Mouse (Mus musculus): ENCODE measurements around the gene Smarca1.

Smarca1 gene

GRCm38 (mm10) chrX:47892431-47893024 is at the start of gene Smarca1:
Smarca1 (minus strand) TSS chrX:47892974.
- ATAC-seq (ENCODE audit: insufficient number of reproducible peaks, low FRiP score, low TSS enrichment) = no peak

GRCm38 (mm10) chrX:47937740-47938139 is 45.0 kb upstream of the Smarca1 start:
- ATAC-seq (ENCODE audit: insufficient number of reproducible peaks, low FRiP score, low TSS enrichment) = no peak

- ATAC-seq (ENCODE audit: insufficient number of reproducible peaks, low FRiP score, low TSS enrichment) = no peak
Observed at GRCm38 (mm10) chrX:47936885-47937284, 44.1 kb upstream of the Smarca1 start.

GRCm38 (mm10) chrX:47934352-47934751 is 41.6 kb upstream of the Smarca1 start:
- no peak for ATAC-seq (ENCODE audit: insufficient number of reproducible peaks, low FRiP score, low TSS enrichment)

DNA sequence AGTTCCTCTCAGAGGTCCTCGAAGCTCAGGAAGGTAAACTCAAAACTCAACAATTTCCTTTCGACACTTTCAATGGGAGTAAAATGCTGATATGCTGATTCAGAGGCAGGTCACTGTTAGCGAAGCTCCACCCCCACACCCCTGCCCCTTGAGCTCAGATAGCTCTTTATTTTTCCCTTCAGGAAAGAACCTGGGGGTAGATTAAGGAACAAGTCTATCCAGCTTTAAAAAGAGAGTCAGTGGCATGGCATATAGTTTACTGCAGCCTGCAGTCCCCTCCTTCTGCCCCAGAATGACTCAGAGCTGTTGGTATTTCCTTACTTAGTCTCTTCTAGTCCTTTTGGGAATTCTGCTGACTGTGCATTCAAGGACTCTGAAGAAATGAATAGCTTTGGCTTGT is 37.7 kb upstream of the Smarca1 start:
- ATAC-seq (ENCODE audit: insufficient number of reproducible peaks, low FRiP score, low TSS enrichment) = no peak

- ATAC-seq (ENCODE audit: insufficient number of reproducible peaks, low FRiP score, low TSS enrichment) = no peak
Observed at GRCm38 (mm10) chrX:47927981-47928380, 35.2 kb upstream of the Smarca1 start.

GRCm38 (mm10) chrX:47920541-47920940 is 27.8 kb upstream of the Smarca1 start:
- no peak for ATAC-seq (ENCODE audit: insufficient number of reproducible peaks, low FRiP score, low TSS enrichment)

GRCm38 (mm10) chrX:47916831-47917230 is 24.1 kb upstream of the Smarca1 start:
- ATAC-seq (ENCODE audit: insufficient number of reproducible peaks, low FRiP score, low TSS enrichment) = no peak

DNA sequence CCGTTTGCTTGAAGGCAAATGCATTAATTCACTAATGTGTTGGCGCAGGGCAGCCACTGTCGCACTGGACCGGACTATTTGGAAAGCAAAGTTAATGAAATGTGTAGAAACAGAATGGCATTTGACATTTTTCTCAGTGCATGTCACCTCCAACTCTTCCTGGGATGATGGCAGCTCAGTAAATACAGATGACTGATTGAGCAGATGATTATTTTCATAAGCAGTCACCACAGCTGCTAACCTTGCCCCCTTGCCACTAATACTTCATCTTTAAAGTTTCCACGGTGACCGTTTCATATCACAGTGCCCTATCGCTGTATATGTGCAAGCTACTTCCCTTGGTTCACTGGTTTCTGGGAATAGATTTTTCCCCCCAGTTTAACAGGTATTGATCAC is 20.8 kb upstream of the Smarca1 start:
- no peak for ATAC-seq (ENCODE audit: insufficient number of reproducible peaks, low FRiP score, low TSS enrichment)

GRCm38 (mm10) chrX:47912904-47913542 is 20.2 kb upstream of the Smarca1 start:
- no peak for ATAC-seq (ENCODE audit: insufficient number of reproducible peaks, low FRiP score, low TSS enrichment)

DNA sequence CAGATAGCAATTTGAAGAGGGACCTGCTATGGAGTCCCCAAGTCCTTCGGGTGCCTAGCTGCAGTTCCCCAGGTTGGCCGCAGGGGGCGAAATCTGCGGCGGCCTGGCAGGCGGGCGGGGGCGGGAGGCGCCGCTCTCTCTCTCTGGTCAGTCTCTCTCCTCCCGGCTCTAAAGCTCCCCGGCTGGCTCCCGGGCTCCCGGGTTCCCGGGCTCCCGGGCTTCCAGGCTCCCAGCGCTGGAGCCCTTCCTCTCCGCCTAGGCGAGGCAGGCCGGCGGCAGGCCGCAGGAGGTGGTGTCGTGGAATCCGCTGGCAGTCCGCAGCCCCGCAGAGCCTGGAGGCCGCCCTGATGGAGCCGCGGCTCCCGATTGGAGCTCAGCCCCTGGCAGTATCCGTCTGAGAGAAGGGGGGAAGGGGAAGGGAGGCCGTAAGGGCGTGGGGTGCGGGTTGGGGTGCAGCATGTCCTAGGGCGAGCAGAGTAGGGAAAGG is 19.6 kb upstream of the Smarca1 start, which contains the start of gene Ocrl:
Gene Ocrl, plus strand, starts transcription at position 82 of the 487 bp plus-strand sequence.
- ATAC-seq (ENCODE audit: insufficient number of reproducible peaks, low FRiP score, low TSS enrichment) = peak; percentile 94

- ATAC-seq (ENCODE audit: insufficient number of reproducible peaks, low FRiP score, low TSS enrichment) = peak; percentile 56; the same call in 1 of the 2 replicates
Observed at GRCm38 (mm10) chrX:47891907-47892430, 805 bp downstream of the Smarca1 start.

DNA sequence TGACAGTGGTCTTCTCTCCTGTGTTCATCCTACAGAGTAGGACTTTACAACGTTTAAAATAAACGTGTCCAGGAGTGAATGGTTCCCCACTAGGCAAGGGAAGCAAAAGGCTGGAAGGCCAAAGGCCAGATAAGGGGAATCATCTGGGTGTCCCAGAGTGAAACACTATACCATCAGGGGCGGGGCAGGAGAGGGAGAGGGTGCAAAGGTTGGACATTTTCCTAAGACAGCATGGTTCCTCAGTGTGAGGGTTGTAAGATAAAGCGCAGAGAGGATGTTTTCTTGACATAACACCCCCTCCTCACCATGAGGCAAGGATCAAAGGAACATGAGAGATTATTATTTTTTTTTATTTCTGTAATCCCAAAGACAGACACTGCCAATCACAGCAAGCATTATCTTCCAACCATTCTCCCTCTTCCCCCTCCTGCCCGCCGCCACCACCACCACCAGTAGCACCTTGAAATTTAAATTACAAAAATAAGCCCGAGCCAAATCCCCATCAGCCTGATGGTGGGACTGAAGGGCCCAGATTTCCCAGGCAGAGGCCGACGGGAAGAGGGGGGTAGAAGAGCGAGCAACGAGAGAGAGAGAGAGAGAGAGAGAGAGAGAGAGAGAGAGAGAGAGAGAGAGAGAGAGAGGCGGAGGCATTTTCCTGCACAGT is 1.4 kb downstream of the Smarca1 start:
- ATAC-seq (ENCODE audit: insufficient number of reproducible peaks, low FRiP score, low TSS enrichment) = no peak

DNA sequence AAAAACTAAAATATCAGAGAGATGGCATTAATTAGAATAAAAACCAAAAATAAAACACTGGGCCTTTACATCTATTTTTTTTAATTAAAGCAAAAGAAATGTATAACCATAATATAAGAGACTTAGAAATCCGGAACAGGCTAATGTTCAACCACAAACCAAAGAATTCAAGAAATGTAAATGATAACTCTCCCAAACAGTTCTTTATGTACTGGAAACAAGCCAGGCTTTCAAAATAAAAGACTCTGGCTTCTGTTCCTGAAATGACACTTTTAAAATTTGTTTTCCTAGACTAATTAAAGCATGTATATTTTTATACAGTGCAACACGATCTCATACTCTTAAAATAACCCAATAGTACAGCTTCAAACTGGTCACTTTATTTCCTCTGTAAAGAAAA is 5.4 kb downstream of the Smarca1 start:
- no peak for ATAC-seq (ENCODE audit: insufficient number of reproducible peaks, low FRiP score, low TSS enrichment)

DNA sequence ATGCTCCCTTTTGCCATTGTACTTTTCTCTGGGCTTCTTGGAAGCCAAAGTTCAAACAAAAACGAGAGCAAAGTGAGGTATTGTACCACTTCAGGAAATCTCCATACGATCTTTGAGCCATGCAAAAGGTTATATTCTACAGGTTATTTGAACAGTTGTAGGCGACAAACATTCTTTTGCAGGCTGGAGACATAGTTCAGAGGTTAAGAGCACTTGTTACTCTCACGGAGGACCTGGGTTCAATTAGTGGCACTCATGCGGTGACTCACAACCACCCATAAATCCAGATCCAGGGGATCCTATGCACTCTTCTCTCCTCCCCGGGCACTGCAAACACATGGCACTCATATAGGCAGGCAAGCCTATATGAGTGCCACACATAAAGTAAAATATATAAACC is 10.0 kb downstream of the Smarca1 start:
- ATAC-seq (ENCODE audit: insufficient number of reproducible peaks, low FRiP score, low TSS enrichment) = no peak

DNA sequence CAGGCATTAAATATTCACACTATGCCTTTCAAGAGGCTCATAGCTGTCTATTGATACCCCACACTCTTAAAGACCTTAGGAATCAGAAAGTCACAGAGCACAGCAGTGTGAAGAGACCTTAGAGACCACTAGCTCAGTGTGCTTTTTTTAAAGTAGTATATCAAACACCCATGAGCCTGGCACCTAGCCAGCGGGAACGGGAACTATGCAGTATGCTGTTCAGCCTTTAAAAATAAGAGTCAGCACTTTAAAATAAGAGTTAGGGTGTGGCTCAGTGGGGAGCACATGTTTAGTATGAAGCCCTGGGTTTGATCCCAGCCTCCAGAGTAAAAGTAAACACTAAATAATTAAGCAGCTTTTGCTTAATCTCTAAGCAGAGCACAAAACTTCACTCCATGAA is 12.7 kb downstream of the Smarca1 start:
- ATAC-seq (ENCODE audit: insufficient number of reproducible peaks, low FRiP score, low TSS enrichment) = no peak

- ATAC-seq (ENCODE audit: insufficient number of reproducible peaks, low FRiP score, low TSS enrichment) = no peak
Observed at GRCm38 (mm10) chrX:47858544-47858943, 34.2 kb downstream of the Smarca1 start.

- ATAC-seq (ENCODE audit: insufficient number of reproducible peaks, low FRiP score, low TSS enrichment) = no peak
Observed at GRCm38 (mm10) chrX:47835835-47836195, 57.0 kb downstream of the Smarca1 start.

- no peak for ATAC-seq (ENCODE audit: insufficient number of reproducible peaks, low FRiP score, low TSS enrichment)
Observed at GRCm38 (mm10) chrX:47835098-47835834, 57.5 kb downstream of the Smarca1 start.

DNA sequence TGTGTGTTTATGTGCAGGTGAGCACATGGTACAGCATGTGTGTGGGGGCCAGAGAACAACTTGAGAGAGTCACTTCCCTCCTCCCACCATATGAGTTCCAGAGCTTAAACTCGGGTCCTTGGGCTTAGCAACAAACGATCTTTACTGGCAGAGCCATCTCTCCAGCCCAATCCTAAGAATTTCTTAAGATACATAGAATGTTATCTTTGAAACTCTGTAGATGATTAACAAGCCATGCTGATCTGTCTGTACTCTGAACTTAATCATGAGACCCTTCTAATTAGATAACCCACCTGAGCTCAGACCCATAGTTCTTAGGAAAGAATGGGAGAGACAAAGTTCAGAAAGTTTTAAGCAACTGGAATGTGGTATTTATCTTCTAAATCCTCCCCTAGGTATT is 59.3 kb downstream of the Smarca1 start:
- ATAC-seq (ENCODE audit: insufficient number of reproducible peaks, low FRiP score, low TSS enrichment) = no peak

- no peak for ATAC-seq (ENCODE audit: insufficient number of reproducible peaks, low FRiP score, low TSS enrichment)
Observed at GRCm38 (mm10) chrX:47820566-47820965, 72.2 kb downstream of the Smarca1 start.

Measured in cerebellum, adult (tissue).